In genomic region chr10:40371184-40371913, GRCm38 (mm10) we compare ENCODE assay signal across 11 mouse cellular contexts. TPM values are rescaled to one million over a fixed set of nuclear protein-coding genes. Genes with fewer than 3 reads are reported as not detected.
DNase-seq lines count a peak whose midpoint lies in the region; ATAC-seq and TF ChIP-seq lines count a peak whose summit lies in the region.
"Had no signal": no experiment of that assay in that cellular context is flagged by ENCODE, and none has a peak within 500 bp of the region (broad histone marks: within the 10 kb centered on the region; RNA-seq: fewer than 3 reads in every experiment).

No protein-coding gene starts in this region.

- H3K9me3 ChIP-seq in forebrain, embryonic 13.5 days (replicated peaks): no peaks in the 10 kb centered on the region
- no peaks in the 10 kb centered on the region for H3K9me3 ChIP-seq in forebrain, embryonic 11.5 days (ENCODE audit: control insufficient read depth, low read length)
- no peaks in the 10 kb centered on the region for H3K9me3 ChIP-seq in lung, embryonic 16.5 days (ENCODE audit: control insufficient read depth, low read length)
- no peaks in the 10 kb centered on the region for H3K9me3 ChIP-seq in hindbrain, embryonic 15.5 days
- no peaks in the 10 kb centered on the region for H3K9me3 ChIP-seq in stomach, embryonic 14.5 days (ENCODE audit: control insufficient read depth, low read depth, low read length)
- H3K9me3 ChIP-seq: heart, embryonic 10.5 days had no signal

- H3K36me3 ChIP-seq in forebrain, embryonic 13.5 days (ENCODE audit: poor library complexity, severe bottlenecking): no peaks in the 10 kb centered on the region
- H3K36me3 ChIP-seq in forebrain, embryonic 11.5 days (ENCODE audit: control insufficient read depth, insufficient read depth, low read length): no peaks in the 10 kb centered on the region
- no peaks in the 10 kb centered on the region for H3K36me3 ChIP-seq in lung, embryonic 16.5 days (ENCODE audit: control insufficient read depth, insufficient read depth, low read length)
- H3K36me3 ChIP-seq in hindbrain, embryonic 15.5 days: no peaks in the 10 kb centered on the region
- H3K36me3 ChIP-seq in stomach, embryonic 14.5 days (ENCODE audit: control insufficient read depth, insufficient read depth, low read length): no peaks in the 10 kb centered on the region
- H3K36me3 ChIP-seq: heart, embryonic 10.5 days had no signal

- TF ChIP-seq CTCF in lung, adult 2 months (IDR thresholded peaks at IDR 0.05; ENCODE audit: insufficient read depth, low read length): no peak

- no peaks in the 10 kb centered on the region for H3K27me3 ChIP-seq in forebrain, embryonic 13.5 days
- no peaks in the 10 kb centered on the region for H3K27me3 ChIP-seq in forebrain, embryonic 11.5 days (ENCODE audit: control insufficient read depth, insufficient read depth, low read length)
- H3K27me3 ChIP-seq in lung, embryonic 16.5 days (ENCODE audit: control insufficient read depth, insufficient read depth, low read depth, low read length): no peaks in the 10 kb centered on the region
- no peaks in the 10 kb centered on the region for H3K27me3 ChIP-seq in hindbrain, embryonic 15.5 days
- no peaks in the 10 kb centered on the region for H3K27me3 ChIP-seq in stomach, embryonic 14.5 days (ENCODE audit: control insufficient read depth, insufficient read depth, low read length)

- no peak overlapping the region for H3K9ac ChIP-seq in forebrain, embryonic 13.5 days
- no peak overlapping the region for H3K9ac ChIP-seq in forebrain, embryonic 11.5 days (ENCODE audit: low read length)
- H3K9ac ChIP-seq in lung, embryonic 16.5 days (ENCODE audit: low read length): no peak overlapping the region
- H3K9ac ChIP-seq in hindbrain, embryonic 15.5 days: no peak overlapping the region
- H3K9ac ChIP-seq in stomach, embryonic 14.5 days (replicated peaks; ENCODE audit: low read depth, low read length): no peak overlapping the region

- no peak overlapping the region for H3K4me3 ChIP-seq in forebrain, embryonic 13.5 days
- no peak overlapping the region for H3K4me3 ChIP-seq in forebrain, embryonic 11.5 days (ENCODE audit: low read depth, low read length)
- H3K4me3 ChIP-seq in lung, embryonic 16.5 days (ENCODE audit: low read length): no peak overlapping the region
- no peak overlapping the region for H3K4me3 ChIP-seq in lung, adult 2 months (replicated peaks; ENCODE audit: extremely low read depth, low read depth, low read length)
- H3K4me3 ChIP-seq in hindbrain, embryonic 15.5 days: no peak overlapping the region
- H3K4me3 ChIP-seq in stomach, embryonic 14.5 days (ENCODE audit: low read depth, low read length): no peak overlapping the region
- H3K4me3 ChIP-seq: heart, embryonic 10.5 days had no signal

- 84% methylated on average over 8 of the region's 8 CpGs for WGBS in forebrain, embryonic 13.5 days
- 86% methylated on average over 8 of the region's 8 CpGs for WGBS in forebrain, embryonic 11.5 days
- 65% methylated on average over 8 of the region's 8 CpGs for whole genome bisulfite sequencing in lung, embryonic 16.5 days
- WGBS in lung, adult 2 months: 61% methylated on average over 8 of the region's 8 CpGs
- 75% methylated on average over 8 of the region's 8 CpGs for WGBS in hindbrain, embryonic 15.5 days
- 56% methylated on average over 8 of the region's 8 CpGs for WGBS in stomach, embryonic 14.5 days

- peak overlapping the region; percentile 65 for H3K27ac ChIP-seq in forebrain, embryonic 13.5 days
- no peak overlapping the region for H3K27ac ChIP-seq in forebrain, embryonic 11.5 days (ENCODE audit: low read depth, low read length)
- H3K27ac ChIP-seq in lung, embryonic 16.5 days (ENCODE audit: low read length): no peak overlapping the region
- H3K27ac ChIP-seq in hindbrain, embryonic 15.5 days (replicated peaks): peak overlapping the region; percentile 76
- H3K27ac ChIP-seq in stomach, embryonic 14.5 days (ENCODE audit: low read length): peak overlapping the region; percentile 52; the same call in 1 of the 2 replicates
- H3K27ac ChIP-seq: heart, embryonic 10.5 days had no signal

- TF ChIP-seq POLR2A in lung, adult 2 months (IDR thresholded peaks at IDR 0.05; ENCODE audit: borderline replicate concordance, extremely low read depth, low read depth, low read length): no peak

- H3K4me1 ChIP-seq in forebrain, embryonic 13.5 days: peaks cover 31% of the 10 kb centered on the region
- H3K4me1 ChIP-seq in forebrain, embryonic 11.5 days (replicated peaks; ENCODE audit: control insufficient read depth, insufficient read depth, low read length): peaks cover 7% of the 10 kb centered on the region; the same call in 1 of the 2 replicates
- H3K4me1 ChIP-seq in lung, embryonic 16.5 days (replicated peaks; ENCODE audit: control insufficient read depth, insufficient read depth, low read length): peaks cover 10% of the 10 kb centered on the region
- H3K4me1 ChIP-seq in lung, adult 2 months (ENCODE audit: control insufficient read depth, insufficient read depth, low read length): peaks cover 7% of the 10 kb centered on the region
- H3K4me1 ChIP-seq in hindbrain, embryonic 15.5 days (replicated peaks): peaks cover 13% of the 10 kb centered on the region
- peaks cover 11% of the 10 kb centered on the region; the same call in 1 of the 2 replicates for H3K4me1 ChIP-seq in stomach, embryonic 14.5 days (ENCODE audit: control insufficient read depth, insufficient read depth, low read length)
- H3K4me1 ChIP-seq: heart, embryonic 10.5 days had no signal

- H3K4me2 ChIP-seq in forebrain, embryonic 13.5 days: peak overlapping the region; percentile 46
- no peak overlapping the region for H3K4me2 ChIP-seq in forebrain, embryonic 11.5 days (ENCODE audit: low read depth, low read length, severe bottlenecking)
- peak overlapping the region; percentile 32; the same call in 1 of the 2 replicates for H3K4me2 ChIP-seq in lung, embryonic 16.5 days (ENCODE audit: low read depth, low read length)
- peak overlapping the region; percentile 30; the same call in 1 of the 2 replicates for H3K4me2 ChIP-seq in hindbrain, embryonic 15.5 days
- H3K4me2 ChIP-seq in stomach, embryonic 14.5 days (replicated peaks; ENCODE audit: low read depth, low read length): peak overlapping the region; percentile 17; the same call in 1 of the 2 replicates

- no peak for DNase-seq in forebrain, embryonic 11.5 days (ENCODE audit: low spot score)
- no peak for DNase-seq in lung, adult 2 months
- DNase-seq in Muller cell, postnatal 12 days (ENCODE audit: inconsistent ontology term): no peak
- no peak for DNase-seq in natural killer cell, adult 2 months (ENCODE audit: low spot score in 2 of 2)
- DNase-seq: cerebellum, adult 11 months; kidney, adult 9 months had no signal

- no peak for ATAC-seq in forebrain, embryonic 13.5 days
- no peak for ATAC-seq in forebrain, embryonic 11.5 days (replicated peaks; ENCODE audit: low FRiP score)
- no peak for ATAC-seq in lung, embryonic 16.5 days (ENCODE audit: low read depth)
- ATAC-seq in hindbrain, embryonic 15.5 days (ENCODE audit: low FRiP score, low read depth): no peak
- ATAC-seq in stomach, embryonic 14.5 days (ENCODE audit: insufficient number of reproducible peaks, insufficient read depth, low FRiP score, low read depth): no peak

RNA-seq across cellular contexts. Expression of gene Cdk19, which starts 32.0 kb away (rescaled TPM):
- 11.2 and 11.3 TPM in 2 replicates for polyA plus RNA-seq in forebrain, embryonic 13.5 days (2015; fragmentation: Nextera tagmentation; extraction: Ambion mirVana)
- 8.0 and 9.4 TPM in 2 replicates for polyA plus RNA-seq in forebrain, embryonic 11.5 days (2014; fragmentation: Nextera tagmentation; extraction: Ambion mirVana)
- polyA plus RNA-seq in lung, embryonic 16.5 days (2015; fragmentation: Nextera tagmentation; extraction: Ambion mirVana): 9.8 and 11.3 TPM in 2 replicates
- 10.9 and 21.5 TPM in 2 replicates for polyA plus RNA-seq in lung, adult 2 months (2012; rRNA removed)
- polyA plus RNA-seq in hindbrain, embryonic 15.5 days (2015; fragmentation: Nextera tagmentation; extraction: Ambion mirVana): 10.4 and 11.7 TPM in 2 replicates
- 11.1 and 11.9 TPM in 2 replicates for polyA plus RNA-seq in stomach, embryonic 14.5 days (2014; fragmentation: Nextera tagmentation; extraction: Ambion mirVana)

Comparison
In these comparisons a context has a peak if more than half of its experiments do, and no peak if none do; other contexts are left out.
1. H3K27ac ChIP-seq: peak in forebrain, embryonic 13.5 days (single experiment), hindbrain, embryonic 15.5 days (single experiment) and stomach, embryonic 14.5 days (single experiment); none in forebrain, embryonic 11.5 days (single experiment) and lung, embryonic 16.5 days (single experiment).